Mouse (Mus musculus) heart, postnatal 0 days (tissue): ENCODE data around the gene Kank4.

ENCODE experiments used
- CTCF ChIP-seq: IDR thresholded peaks from 2 replicates; pipeline ENCODE4 v1.5.1; 2016; ENCODE audit warnings: antibody characterized with exemption, control low read depth, low read depth
- EP300 ChIP-seq: IDR thresholded peaks from 2 replicates; pipeline ENCODE4 v1.6.1; 2016; ENCODE audit warnings: antibody characterized with exemption, low read depth

DNA sequence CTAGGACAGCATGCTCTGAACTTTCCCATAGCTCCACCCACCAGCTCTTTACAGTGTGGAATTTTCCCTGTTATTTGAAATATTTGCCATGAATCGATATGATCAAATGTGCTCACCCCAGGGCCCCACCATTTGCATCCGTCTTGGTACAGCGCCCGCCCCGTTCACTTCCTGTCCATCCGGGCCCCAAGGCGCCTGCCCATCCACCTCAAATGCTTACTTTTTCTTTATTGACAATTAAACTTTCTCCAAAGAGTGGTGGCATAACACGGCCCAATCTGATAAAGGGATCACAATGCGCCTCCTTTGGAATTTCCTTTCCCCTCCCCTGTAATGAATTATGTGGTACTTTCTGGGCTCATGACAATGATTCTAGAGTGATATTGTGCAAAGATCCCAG, 11.0 kb downstream of the Kank4 start:
- TF ChIP-seq CTCF = no peak
- TF ChIP-seq EP300 = no peak
